28 mouse cellular contexts compared by ENCODE assay signal in the genomic region with DNA sequence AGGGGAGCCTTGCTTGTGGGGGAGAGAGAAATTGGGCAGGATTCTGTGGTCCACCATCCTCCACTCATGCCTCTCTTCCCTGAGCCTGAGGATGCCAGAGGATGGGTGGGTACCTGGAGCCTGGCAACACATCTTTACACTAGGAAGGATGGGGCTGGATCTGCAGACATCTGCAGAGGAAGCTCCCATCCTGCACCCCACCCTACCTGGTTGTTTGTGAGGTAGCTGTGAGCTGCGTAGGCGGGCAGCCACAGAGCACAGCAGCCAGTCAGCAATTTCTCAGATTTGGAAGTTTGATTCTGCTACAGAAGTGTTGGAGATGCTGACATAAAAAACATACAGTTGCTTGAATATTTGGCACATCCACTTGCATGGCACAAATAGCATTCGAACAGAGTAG. TPM values are rescaled to one million over a fixed set of nuclear protein-coding genes. Genes with fewer than 3 reads are reported as not detected.
A peak's percentile ranks its signal among the peaks of the same experiment; 100 is the strongest.
DNase-seq lines count a peak whose midpoint lies in the region; ATAC-seq and TF ChIP-seq lines count a peak whose summit lies in the region.
"Had no signal": no experiment of that assay in that cellular context is flagged by ENCODE, and none has a peak within 500 bp of the region (broad histone marks: within the 10 kb centered on the region; RNA-seq: fewer than 3 reads in every experiment).

No protein-coding gene starts in this region.

- no peak for ATAC-seq in heart, embryonic 11.5 days (replicated peaks; ENCODE audit: insufficient number of reproducible peaks, low FRiP score, low TSS enrichment)
- peak; percentile 66 for ATAC-seq in inflammation-experienced regulatory T-cells, adult 6 months
- ATAC-seq: forebrain, embryonic 16.5 days; hindbrain, postnatal 0 days; intestine, postnatal 0 days had no signal

- no peak for TF ChIP-seq CTCF in heart, adult 2 months (IDR thresholded peaks at IDR 0.05)

- no peak for TF ChIP-seq EP300 in heart, adult 2 months (IDR thresholded peaks at IDR 0.05; ENCODE audit: insufficient read depth, low read depth, low read length)

- no peak overlapping the region for H3K4me3 ChIP-seq in heart, adult 2 months
- no peak overlapping the region for H3K4me3 ChIP-seq in heart, embryonic 11.5 days (ENCODE audit: low read depth, low read length)
- H3K4me3 ChIP-seq: embryonic facial prominence, embryonic 13.5 days; heart, embryonic 15.5 days; hindbrain, embryonic 12.5 days; limb, embryonic 10.5 days; limb, embryonic 15.5 days; liver, embryonic 13.5 days; neural tube, embryonic 15.5 days had no signal

- H3K4me2 ChIP-seq in heart, embryonic 11.5 days, result no peak overlapping the region
- H3K4me2 ChIP-seq: embryonic facial prominence, embryonic 13.5 days; heart, embryonic 15.5 days; hindbrain, embryonic 12.5 days; limb, embryonic 15.5 days; liver, embryonic 13.5 days; neural tube, embryonic 15.5 days had no signal

- no peak overlapping the region for H3K9ac ChIP-seq in heart, adult 2 months (ENCODE audit: low read depth, low read length)
- H3K9ac ChIP-seq in heart, embryonic 11.5 days (ENCODE audit: low read depth, low read length), result no peak overlapping the region
- H3K9ac ChIP-seq: embryonic facial prominence, embryonic 13.5 days; heart, embryonic 15.5 days; hindbrain, embryonic 12.5 days; limb, embryonic 15.5 days; liver, embryonic 13.5 days; neural tube, embryonic 15.5 days had no signal

- H3K27me3 ChIP-seq in heart, adult 2 months (ENCODE audit: control insufficient read depth, insufficient read depth, low read length), result no peaks in the 10 kb centered on the region
- H3K27me3 ChIP-seq in heart, embryonic 11.5 days (ENCODE audit: control insufficient read depth, insufficient read depth, low read length), result no peaks in the 10 kb centered on the region
- H3K27me3 ChIP-seq: CH12.LX; embryonic facial prominence, embryonic 13.5 days; heart, embryonic 15.5 days; limb, embryonic 15.5 days; neural tube, embryonic 15.5 days had no signal

- H3K4me1 ChIP-seq in heart, adult 2 months (ENCODE audit: control insufficient read depth, insufficient read depth, low read length), result peaks cover 6% of the 10 kb centered on the region
- H3K4me1 ChIP-seq in heart, embryonic 11.5 days (ENCODE audit: control insufficient read depth, insufficient read depth, low read length), result peaks cover 3% of the 10 kb centered on the region; the same call in 1 of the 2 replicates
- H3K4me1 ChIP-seq: embryonic facial prominence, embryonic 13.5 days; hindbrain, embryonic 12.5 days; limb, embryonic 15.5 days; liver, embryonic 13.5 days; neural tube, embryonic 15.5 days had no signal

- peak overlapping the region; percentile 9; the same call in 1 of the 2 replicates for H3K27ac ChIP-seq in heart, adult 2 months
- H3K27ac ChIP-seq in heart, embryonic 11.5 days (ENCODE audit: low read depth, low read length), result no peak overlapping the region
- H3K27ac ChIP-seq: embryonic facial prominence, embryonic 13.5 days; heart, embryonic 15.5 days; hindbrain, embryonic 12.5 days; hindbrain, postnatal 0 days; limb, embryonic 10.5 days; limb, embryonic 15.5 days; liver, embryonic 13.5 days; neural tube, embryonic 15.5 days had no signal

- no peaks in the 10 kb centered on the region for H3K36me3 ChIP-seq in heart, adult 2 months (ENCODE audit: control insufficient read depth, insufficient read depth, low read length)
- no peaks in the 10 kb centered on the region for H3K36me3 ChIP-seq in heart, embryonic 11.5 days (ENCODE audit: control insufficient read depth, insufficient read depth, low read length)
- H3K36me3 ChIP-seq: embryonic facial prominence, embryonic 13.5 days; heart, embryonic 15.5 days; hindbrain, embryonic 12.5 days; limb, embryonic 10.5 days; limb, embryonic 15.5 days; liver, embryonic 13.5 days; neural tube, embryonic 15.5 days had no signal

- no peaks in the 10 kb centered on the region for H3K79me2 ChIP-seq in heart, adult 2 months (replicated peaks; ENCODE audit: control insufficient read depth, insufficient read depth, low read length)

- no peak for DNase-seq in heart, adult 2 months
- DNase-seq in CD8-positive naive resting alpha-beta T cell, adult 2 months (ENCODE audit: low read depth in 2 of 2, low spot score in 2 of 2), result peak; percentile 34 to 55
- DNase-seq in layer of hippocampus, adult 18-20 months (ENCODE audit: low spot score in 2 of 2), result no peak
- DNase-seq in urinary bladder, postnatal 10 days (ENCODE audit: low spot score), result no peak
- DNase-seq in spleen, adult 12 weeks (ENCODE audit: low spot score), result no peak
- DNase-seq: adrenal gland, postnatal 25 days; cerebellum, adult 18-20 months; cerebellum, postnatal 10 days; kidney, adult 9 months; kidney, postnatal 10 days; layer of hippocampus, adult 9-11 months; liver, embryonic 13.5 days; lung, adult 2 months; lung, postnatal 14 days; midbrain, embryonic 14.5 days; right cerebral cortex, postnatal 4 days had no signal

- 78% methylated on average over 3 of the region's 3 CpGs for WGBS in heart, adult 2 months
- WGBS in heart, embryonic 11.5 days (ENCODE audit: insufficient replicate concordance), result 87% methylated on average over 3 of the region's 3 CpGs

- intact Hi-C loops in heart, adult 2 months (cut with DNase I), result no loop called here

- TF ChIP-seq POLR2A in heart, adult 2 months (IDR thresholded peaks at IDR 0.05; ENCODE audit: insufficient read depth, low read depth, low read length), result no peak

- H3K9me3 ChIP-seq in heart, embryonic 11.5 days (replicated peaks; ENCODE audit: control insufficient read depth, low read length), result no peaks in the 10 kb centered on the region
- H3K9me3 ChIP-seq: embryonic facial prominence, embryonic 13.5 days; heart, embryonic 15.5 days; hindbrain, embryonic 12.5 days; limb, embryonic 10.5 days; limb, embryonic 15.5 days; liver, embryonic 13.5 days; neural tube, embryonic 15.5 days had no signal

RNA-seq across cellular contexts. Expression of a gene that starts 15.6 kb away (rescaled TPM):
- 10 to 100 TPM; 40.7 to 48.7 TPM for total RNA-seq in heart, adult 2 months (2021)
- polyA plus RNA-seq in heart, adult 2 months (2012; rRNA removed), result 22.6 and 39.6 TPM in 2 replicates
- polyA plus RNA-seq in heart, embryonic 11.5 days (2014; fragmentation: Nextera tagmentation; extraction: Ambion mirVana), result 38.3 and 53.0 TPM in 2 replicates
- 100 to 1,000 TPM; 831 to 847 (median 840) TPM for polyA plus RNA-seq in inflammation-experienced regulatory T-cells, adult 6 months (2017; shearing (Covaris generic))
- 1 to 10 TPM; 7.5 to 9.4 TPM for total RNA-seq in layer of hippocampus, adult 18-20 months (2021)

Comparison
In these comparisons a context has a peak if more than half of its experiments do, and no peak if none do; other contexts are left out.
1. DNase-seq: peak in CD8-positive naive resting alpha-beta T cell, adult 2 months (2 of 2); none in heart, adult 2 months (0 of 2), layer of hippocampus, adult 18-20 months (0 of 2), urinary bladder, postnatal 10 days (single experiment) and spleen, adult 12 weeks (single experiment).
2. RNA of a gene that starts 15.6 kb away (polyA plus RNA-seq): 831 to 847 TPM in inflammation-experienced regulatory T-cells, adult 6 months; 38.3 to 53.0 TPM in heart, embryonic 11.5 days and 22.6 to 39.6 TPM in heart, adult 2 months; every median in the first group is over 10 times any median in the second.